Mouse (Mus musculus) naive thymus-derived CD4-positive, alpha-beta T cell, adult 2 months (primary cell): ENCODE measurements around the gene Taf4.

Experiments used
- DNase-seq: peaks from one replicate; pipeline ENCODE4 v3.0.0-alpha.2; 2011; ENCODE audit warnings: low read depth

Taf4 gene

DNA sequence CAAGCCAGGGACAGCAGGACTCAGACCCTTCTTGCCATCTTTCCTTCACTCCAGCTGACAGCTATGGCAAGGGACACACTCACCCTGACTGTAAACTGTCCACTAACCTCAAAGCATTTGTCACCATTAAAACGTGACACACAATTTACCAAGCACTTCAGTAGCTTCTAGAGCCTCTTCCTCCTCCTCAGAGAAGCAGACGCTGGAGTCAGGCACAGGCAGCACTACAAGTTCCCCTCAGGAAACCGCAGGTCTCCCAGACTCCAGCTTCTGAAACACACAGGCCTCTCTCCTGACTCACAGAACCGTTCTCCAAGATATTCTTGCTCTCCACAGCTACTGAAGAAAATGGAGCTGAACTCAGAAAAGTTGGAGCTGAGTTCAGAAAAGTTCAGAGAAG is 39.4 kb downstream of the Taf4 start:
- no peak for DNase-seq

GRCm38 (mm10) chr2:179934165-179934564 is 42.3 kb downstream of the Taf4 start:
- no peak for DNase-seq

GRCm38 (mm10) chr2:179931741-179932140 is 44.7 kb downstream of the Taf4 start:
- no peak for DNase-seq

DNA sequence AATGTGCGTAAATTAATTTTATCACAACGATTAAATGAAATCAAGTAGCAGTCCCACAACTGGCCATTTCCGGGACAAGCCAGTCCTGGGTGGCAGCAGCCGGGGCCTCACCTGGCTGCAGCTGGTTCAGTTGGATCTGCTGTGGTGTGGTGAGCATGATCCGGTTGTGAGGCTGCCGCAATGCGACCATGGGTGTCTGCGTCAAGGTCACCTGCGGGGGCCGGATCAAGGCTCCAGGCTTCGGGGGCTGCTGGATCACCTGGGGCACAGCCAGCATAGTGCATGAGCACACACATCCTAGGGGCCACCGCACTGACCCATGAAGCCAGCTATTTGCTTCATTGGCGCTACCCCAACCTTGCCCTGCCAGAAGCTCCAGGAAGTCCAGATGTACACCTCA is 47.3 kb downstream of the Taf4 start:
- no peak for DNase-seq

DNA sequence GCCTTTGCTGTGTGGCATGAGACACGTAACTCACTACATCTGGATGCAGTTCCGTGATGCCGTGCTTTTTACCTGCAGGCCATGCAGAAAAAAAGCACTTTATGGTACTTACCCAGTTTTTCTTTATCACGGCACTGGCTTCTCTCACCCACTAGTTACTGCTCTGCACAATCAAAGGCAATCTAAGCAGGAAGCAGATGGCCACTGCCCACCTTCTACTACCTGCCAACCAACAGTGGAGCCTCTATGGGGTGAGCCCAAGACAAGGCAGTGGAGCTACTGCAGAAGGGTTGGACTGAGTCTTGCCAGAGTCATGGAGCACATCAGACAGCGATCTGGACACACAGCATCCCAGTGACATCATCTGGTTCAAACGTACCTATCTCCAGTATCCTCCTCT is 52.4 kb downstream of the Taf4 start:
- DNase-seq: no peak

DNA sequence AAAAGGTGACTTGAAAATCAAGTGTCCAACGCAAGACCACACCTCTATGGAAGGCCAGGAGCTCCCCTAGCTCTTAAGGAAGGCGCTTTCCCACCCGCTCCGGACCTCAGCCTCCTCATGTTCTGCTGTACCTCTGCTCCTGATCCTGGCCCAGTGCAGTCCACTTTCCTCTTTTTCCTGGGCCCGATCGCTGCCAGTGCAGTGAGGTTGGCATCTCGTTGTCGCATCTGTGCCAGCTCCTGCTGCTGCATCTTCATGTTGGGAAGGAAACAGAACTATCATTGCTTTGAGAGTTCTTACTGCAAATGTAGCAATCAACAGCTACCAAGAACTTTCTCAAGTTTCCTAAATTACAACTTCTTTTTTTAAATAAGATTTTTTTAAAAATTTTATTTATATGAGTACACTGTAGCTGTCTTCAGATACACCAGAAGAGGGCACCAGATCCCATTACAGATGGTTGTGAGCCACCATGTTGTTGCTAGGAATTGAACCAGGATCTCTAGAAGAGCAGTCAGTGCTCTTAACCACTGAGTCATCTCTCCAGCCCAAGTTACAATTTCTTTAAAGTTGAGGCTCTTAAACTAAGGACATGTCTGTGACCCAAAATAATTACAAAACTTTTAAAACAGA is 55.3 kb downstream of the Taf4 start:
- DNase-seq: no peak

DNA sequence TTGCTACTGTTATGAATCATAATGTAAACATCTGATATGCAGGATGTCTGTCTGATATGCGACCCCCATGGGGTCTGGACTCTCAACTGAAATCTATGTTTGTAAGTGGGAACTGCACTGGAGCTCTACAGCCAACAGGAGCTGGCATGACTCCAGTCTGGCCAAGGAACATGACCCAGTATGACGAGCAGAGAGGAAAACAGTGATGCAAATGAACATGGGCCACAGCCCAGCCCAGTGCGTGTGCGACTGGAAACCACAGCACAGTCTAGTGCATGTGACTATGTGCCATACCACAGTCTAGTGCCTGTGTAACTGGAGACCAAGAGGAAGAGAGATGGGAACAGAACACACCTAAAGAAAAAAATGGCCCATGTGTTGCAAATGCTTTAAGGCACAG is 56.4 kb downstream of the Taf4 start:
- no peak for DNase-seq

DNA sequence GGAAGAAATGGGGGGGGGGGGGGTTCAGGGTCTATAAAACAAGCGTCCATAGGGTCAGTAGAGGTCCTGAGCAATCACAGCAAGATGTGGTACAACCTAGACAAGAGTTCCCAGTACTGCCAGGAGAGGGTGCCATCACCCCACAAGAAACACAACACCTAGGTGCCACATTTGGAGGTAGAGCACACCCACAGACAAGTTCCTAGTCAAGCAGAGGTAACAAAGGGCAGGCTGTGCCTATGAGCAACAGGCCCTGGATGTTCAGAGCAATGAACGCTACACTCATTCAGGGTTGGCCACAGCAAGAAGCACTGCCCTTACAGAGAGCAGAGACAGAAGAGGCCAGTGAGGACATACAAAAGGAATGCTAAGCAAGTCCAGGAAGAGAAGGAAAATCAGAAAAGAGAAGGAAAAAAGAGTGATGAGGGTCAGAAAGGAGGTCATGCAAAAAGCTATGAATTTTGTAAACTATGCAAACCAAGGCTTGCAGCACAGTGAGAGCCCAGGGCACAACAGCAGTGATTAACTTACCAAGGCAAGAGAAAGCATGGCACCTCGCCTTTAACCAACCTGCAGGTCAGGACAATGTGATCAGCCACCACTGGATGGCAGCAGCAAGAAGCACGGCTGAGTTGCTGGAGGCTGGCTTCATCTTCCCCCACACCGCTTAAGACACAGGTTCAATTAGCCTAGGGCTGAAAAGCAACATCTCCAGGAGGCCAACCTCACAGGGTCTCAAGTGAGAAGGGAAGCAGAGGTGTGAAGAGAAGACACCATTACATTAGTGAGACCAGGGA is 59.4 kb downstream of the Taf4 start:
- DNase-seq: peak; percentile 81

- no peak for DNase-seq
Measured at GRCm38 (mm10) chr2:179914246-179914645, 62.2 kb downstream of the Taf4 start.

GRCm38 (mm10) chr2:179913349-179913748 is 63.1 kb downstream of the Taf4 start:
- DNase-seq: no peak

GRCm38 (mm10) chr2:179912911-179913310 is 63.5 kb downstream of the Taf4 start:
- no peak for DNase-seq

DNA sequence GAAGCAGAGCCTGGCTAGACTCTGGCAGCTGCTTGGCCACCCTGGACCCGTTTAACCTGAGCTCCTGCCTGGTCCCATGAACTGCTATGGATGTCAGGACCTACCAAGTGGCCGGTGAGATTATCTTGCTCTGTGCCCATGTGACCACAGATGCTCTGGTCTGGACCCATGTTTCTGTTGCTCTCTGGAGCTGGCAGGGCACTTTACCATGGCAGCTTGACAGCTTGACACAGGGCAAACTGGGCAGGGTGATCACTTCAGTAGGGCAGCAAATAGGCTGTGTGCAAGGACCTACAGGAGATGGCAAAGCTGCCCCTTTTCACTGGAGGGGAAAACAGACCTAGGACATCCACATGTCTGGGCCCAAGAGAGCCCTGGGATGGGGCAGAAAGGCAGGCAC is 79.5 kb downstream of the Taf4 start:
- DNase-seq: no peak

- no peak for DNase-seq
Measured at GRCm38 (mm10) chr2:179891048-179891447, 85.4 kb downstream of the Taf4 start.

- DNase-seq: no peak
Measured at GRCm38 (mm10) chr2:179884561-179884960, 91.9 kb downstream of the Taf4 start.

GRCm38 (mm10) chr2:179877551-179878215 is 98.8 kb downstream of the Taf4 start:
- DNase-seq: peak; percentile 33

- DNase-seq: peak; percentile 73
Measured at GRCm38 (mm10) chr2:179875147-179875546, 101.3 kb downstream of the Taf4 start.

DNA sequence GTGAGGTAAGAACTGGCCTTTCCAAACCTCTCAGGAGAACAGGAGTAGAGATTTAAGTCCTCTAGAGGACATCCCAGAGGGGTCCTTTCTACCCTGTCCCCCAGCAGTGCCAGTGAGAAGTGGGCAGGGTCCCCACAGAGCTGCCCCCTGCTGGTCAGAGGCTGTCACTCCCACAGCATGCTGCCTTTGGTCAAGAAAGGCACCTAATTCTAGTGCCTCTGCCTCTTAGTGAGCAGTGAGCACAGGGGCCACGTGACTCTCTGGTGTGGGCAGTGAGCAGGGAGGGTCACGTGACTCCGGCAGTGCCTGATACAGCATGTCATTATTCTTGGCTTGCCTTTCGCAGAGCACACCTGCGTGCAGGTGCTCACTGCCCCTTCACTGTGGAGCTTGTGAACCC is 103.1 kb downstream of the Taf4 start:
- peak; percentile 24 for DNase-seq

- DNase-seq: no peak
Measured at GRCm38 (mm10) chr2:179872724-179873123, 103.7 kb downstream of the Taf4 start.

GRCm38 (mm10) chr2:179869871-179870270 is 106.6 kb downstream of the Taf4 start:
- no peak for DNase-seq

GRCm38 (mm10) chr2:179867669-179868068 is 108.8 kb downstream of the Taf4 start:
- no peak for DNase-seq

- DNase-seq: no peak
Measured at GRCm38 (mm10) chr2:179865097-179865496, 111.3 kb downstream of the Taf4 start.

GRCm38 (mm10) chr2:179863266-179863665 is 113.2 kb downstream of the Taf4 start:
- DNase-seq: no peak

DNA sequence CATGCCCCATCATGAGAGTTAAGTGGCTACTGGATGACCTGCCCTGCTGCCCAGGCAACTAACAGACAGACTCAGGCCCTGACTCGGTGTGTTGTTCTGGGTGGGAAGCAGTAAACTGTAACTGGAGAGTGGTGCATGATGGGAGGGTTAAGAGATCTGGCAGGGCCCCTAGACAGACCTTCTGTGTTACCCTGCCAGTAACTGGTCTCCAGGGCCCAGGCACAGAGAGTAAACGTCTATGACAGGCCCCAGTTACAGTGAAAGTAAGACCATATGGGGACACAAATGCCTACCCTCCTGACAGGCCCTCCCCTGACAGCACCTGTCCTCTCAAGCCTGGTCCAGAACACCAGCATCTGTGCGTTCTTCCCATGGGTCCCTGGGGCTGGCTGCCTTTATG is 113.8 kb downstream of the Taf4 start:
- DNase-seq: no peak
